Mouse (Mus musculus): ENCODE results near the gene Mnt.

GRCm38 (mm10) chr11:74880999-74881398, 50.3 kb downstream of the Mnt start:
- no peak for TF ChIP-seq POLR2A (IDR thresholded peaks at IDR 0.05; ENCODE audit: insufficient read depth, low read depth, low read length)
- no peak for TF ChIP-seq CTCF (IDR thresholded peaks at IDR 0.05; ENCODE audit: insufficient read depth, low read depth, low read length)
